Mouse (Mus musculus) stomach, postnatal 0 days (tissue): Measurements from ENCODE around the gene E2f4. TPM values are rescaled to one million over a fixed set of nuclear protein-coding genes. Genes with fewer than 3 reads are reported as not detected.

Source experiments
- ATAC-seq: fragments of 200-750 bp; cut with Nextera tagmentation; 2 replicates; pipeline ENCODE4 v1.8.0; 2017; ENCODE audit not compliant: low FRiP score, low TSS enrichment
- DNase-seq: peaks from one replicate; pipeline ENCODE4 v3.0.0-alpha.2; 2016; ENCODE audit warnings: low spot score
- H3K27ac ChIP-seq: fragments of 300-500 bp; sonication (generic); replicated peaks from 2 replicates; pipeline ENCODE4 v1.5.1; 2014; ENCODE audit warnings: mild to moderate bottlenecking, control low read depth
- H3K27me3 ChIP-seq: fragments of 300-500 bp; sonication (generic); 2 replicates; pipeline ENCODE4 v1.6.1; 2014; ENCODE audit warnings: low read length; ENCODE audit not compliant: control insufficient read depth, insufficient read depth
- H3K36me3 ChIP-seq: fragments of 300-500 bp; sonication (generic); 2 replicates; pipeline ENCODE4 v1.6.1; 2014; ENCODE audit warnings: low read length, mixed read lengths; ENCODE audit not compliant: control insufficient read depth, insufficient read depth
- H3K4me1 ChIP-seq: fragments of 300-500 bp; sonication (generic); replicated peaks from 2 replicates; pipeline ENCODE4 v1.6.1; 2014; ENCODE audit warnings: antibody characterized with exemption; ENCODE audit not compliant: control insufficient read depth, insufficient read depth
- H3K4me2 ChIP-seq: fragments of 300-500 bp; sonication (generic); replicated peaks from 2 replicates; pipeline ENCODE4 v1.6.1; 2014; ENCODE audit warnings: low read depth, mild to moderate bottlenecking, control low read depth, moderate library complexity
- H3K4me3 ChIP-seq: fragments of 300-500 bp; sonication (generic); 2 replicates; pipeline ENCODE4 v1.5.1; 2014; ENCODE audit warnings: low read depth, low read length, control low read depth
- H3K9ac ChIP-seq: fragments of 300-500 bp; sonication (generic); 2 replicates; pipeline ENCODE4 v1.6.1; 2014; ENCODE audit warnings: mild to moderate bottlenecking, low read length, control low read depth, mixed read lengths
- H3K9me3 ChIP-seq: fragments of 300-500 bp; sonication (generic); 2 replicates; pipeline ENCODE4 v1.6.1; 2016; ENCODE audit warnings: low read length; ENCODE audit not compliant: control insufficient read depth
- CTCF ChIP-seq: IDR thresholded peaks from 2 replicates; pipeline ENCODE4 v1.5.1; 2016; ENCODE audit warnings: antibody characterized with exemption, low read depth, mild to moderate bottlenecking, moderate library complexity
- EP300 ChIP-seq: optimal IDR thresholded peaks from 2 replicates; pipeline ENCODE3; 2016; ENCODE audit warnings: antibody characterized with exemption
- WGBS: fragments of 180-500 bp; shearing (Covaris S2); extraction: QIAGEN DNeasy Blood & Tissue Kit; methylation state at CpG from one replicate; pipeline ENCODE4 v1.1.7; 2014; 5-methylcytosine and 5-hydroxymethylcytosine counted together
- polyA plus RNA-seq: library from polyadenylated mRNA; unstranded; fragments of >200 nt; fragmentation: Nextera tagmentation; extraction: Ambion mirVana; gene quantifications from 2 replicates; pipeline ENCODE4 v1.2.1, GENCODE M21; 2015

Gene E2f4
- polyA plus RNA-seq, 1 experiment from 2014 or later = 31.0 TPM

DNA sequence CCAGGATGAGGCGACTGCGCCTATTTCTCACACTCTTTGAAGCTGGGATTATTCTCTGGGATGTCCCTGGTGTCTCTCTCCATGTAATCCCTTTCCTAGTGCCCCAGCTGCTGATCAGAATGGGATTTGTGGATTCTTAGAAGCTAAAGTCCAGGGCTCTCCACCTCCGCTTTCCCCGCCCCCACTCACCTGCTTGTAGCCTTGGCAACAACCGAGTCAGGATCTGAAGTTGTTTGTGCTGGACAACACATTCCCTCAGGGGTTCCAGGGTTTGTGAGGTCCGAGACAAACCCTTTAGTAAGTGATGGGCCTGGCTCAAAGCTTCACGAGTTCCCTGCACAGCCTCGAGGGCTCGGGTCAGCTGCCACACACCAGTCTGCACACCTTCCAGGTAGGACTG is 2.7 kb upstream of the E2f4 start:
- peaks cover 3% of the 10 kb centered on the region; the same call in 1 of the 2 replicates for H3K36me3 ChIP-seq
- ATAC-seq (no peak), DNase-seq (no peak)
- H3K9me3 ChIP-seq = no peaks in the 10 kb centered on the region
- no peak overlapping the region for H3K27ac ChIP-seq
- H3K27me3 ChIP-seq = no peaks in the 10 kb centered on the region
- TF ChIP-seq CTCF (no peak), EP300 (no peak)
- H3K4me3 ChIP-seq = no peak overlapping the region
- H3K4me1 ChIP-seq = peaks cover 9% of the 10 kb centered on the region
- no peak overlapping the region for H3K9ac ChIP-seq
- WGBS = 63% methylated on average over 9 of the region's 9 CpGs
- no peak overlapping the region for H3K4me2 ChIP-seq

DNA sequence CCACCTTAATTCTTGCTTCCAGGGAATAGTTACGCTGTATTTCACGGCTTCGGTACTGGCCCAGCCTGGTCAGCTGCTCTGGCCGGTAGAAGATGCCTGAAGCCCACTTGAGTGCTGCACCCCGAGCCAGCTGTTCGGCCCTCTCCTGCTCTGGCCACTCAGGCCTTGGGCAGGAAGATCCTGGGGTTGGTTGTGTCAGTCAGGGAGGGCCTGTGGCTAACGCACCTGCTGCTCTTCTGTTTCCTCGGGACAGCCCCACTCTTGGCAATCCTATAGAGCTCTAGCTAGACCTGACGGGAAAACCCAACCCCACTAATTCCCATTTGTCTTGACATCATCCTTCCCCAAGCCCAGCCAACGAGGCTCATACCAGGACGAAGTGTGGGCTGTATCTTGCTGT is 2.2 kb upstream of the E2f4 start:
- Histone ChIP-seq H3K4me2 (no peak overlapping the region), H3K27ac (no peak overlapping the region), H3K9me3 (no peaks in the 10 kb centered on the region), H3K4me1 (peaks cover 5% of the 10 kb centered on the region; the same call in 1 of the 2 replicates), H3K36me3 (peaks cover 5% of the 10 kb centered on the region; the same call in 1 of the 2 replicates), H3K4me3 (no peak overlapping the region), H3K27me3 (no peaks in the 10 kb centered on the region), H3K9ac (no peak overlapping the region)
- WGBS = 66% methylated on average over 11 of the region's 11 CpGs
- no peak for TF ChIP-seq CTCF
- TF ChIP-seq EP300 = no peak
- no peak for DNase-seq
- ATAC-seq = no peak

DNA sequence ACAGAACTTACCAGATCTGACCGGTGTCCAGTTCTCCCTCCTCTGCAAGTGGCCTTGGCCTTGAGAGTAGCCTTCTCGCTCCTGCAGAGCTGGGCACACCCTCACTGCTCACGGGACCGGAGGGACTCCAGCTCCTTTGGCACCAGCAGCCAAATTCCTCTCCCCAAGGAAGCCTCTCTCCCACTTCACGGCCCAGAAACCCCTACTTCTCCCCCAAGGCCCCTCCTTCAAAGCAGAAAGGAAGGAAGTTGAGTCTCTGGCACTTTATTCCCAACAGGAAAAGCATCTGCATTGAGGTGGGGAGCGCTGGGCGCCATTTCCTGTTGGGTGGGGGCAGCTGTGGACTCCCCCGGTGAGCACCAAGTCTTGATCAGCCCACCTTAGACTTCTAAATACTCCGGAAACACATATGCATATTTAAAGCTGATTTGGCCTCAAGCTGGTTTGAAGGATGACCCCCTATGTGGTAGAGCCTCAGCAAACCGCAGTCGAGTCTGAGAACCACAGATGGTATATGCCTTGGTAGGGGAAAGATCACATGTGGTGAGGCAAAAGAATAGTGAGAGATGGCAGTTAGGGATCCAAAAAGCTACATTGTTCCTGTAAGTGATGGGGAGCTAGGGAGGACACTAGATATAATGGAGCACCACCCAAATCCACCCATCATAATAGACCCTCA is 1.4 kb upstream of the E2f4 start, which contains the start of gene Exoc3l:
Gene Exoc3l, minus strand, starts transcription at position 207 of the 679 bp plus-strand sequence.
- ATAC-seq (no peak), DNase-seq (no peak)
- TF ChIP-seq CTCF = no peak
- TF ChIP-seq EP300 = no peak
- Histone ChIP-seq H3K9me3 (no peaks in the 10 kb centered on the region), H3K9ac (no peak within 1 kb of the TSS), H3K27ac (no peak within 1 kb of the TSS), H3K27me3 (no peaks in the 10 kb centered on the region), H3K36me3 (peaks cover 6% of the 10 kb centered on the region; the same call in 1 of the 2 replicates), H3K4me1 (peaks cover 5% of the 10 kb centered on the region; the same call in 1 of the 2 replicates), H3K4me3 (no peak within 1 kb of the TSS; the same call in 1 of the 2 replicates), H3K4me2 (peak within 1 kb of the TSS; percentile 86; the same call in 1 of the 2 replicates)
- WGBS = 57% methylated on average over 11 of the region's 11 CpGs

DNA sequence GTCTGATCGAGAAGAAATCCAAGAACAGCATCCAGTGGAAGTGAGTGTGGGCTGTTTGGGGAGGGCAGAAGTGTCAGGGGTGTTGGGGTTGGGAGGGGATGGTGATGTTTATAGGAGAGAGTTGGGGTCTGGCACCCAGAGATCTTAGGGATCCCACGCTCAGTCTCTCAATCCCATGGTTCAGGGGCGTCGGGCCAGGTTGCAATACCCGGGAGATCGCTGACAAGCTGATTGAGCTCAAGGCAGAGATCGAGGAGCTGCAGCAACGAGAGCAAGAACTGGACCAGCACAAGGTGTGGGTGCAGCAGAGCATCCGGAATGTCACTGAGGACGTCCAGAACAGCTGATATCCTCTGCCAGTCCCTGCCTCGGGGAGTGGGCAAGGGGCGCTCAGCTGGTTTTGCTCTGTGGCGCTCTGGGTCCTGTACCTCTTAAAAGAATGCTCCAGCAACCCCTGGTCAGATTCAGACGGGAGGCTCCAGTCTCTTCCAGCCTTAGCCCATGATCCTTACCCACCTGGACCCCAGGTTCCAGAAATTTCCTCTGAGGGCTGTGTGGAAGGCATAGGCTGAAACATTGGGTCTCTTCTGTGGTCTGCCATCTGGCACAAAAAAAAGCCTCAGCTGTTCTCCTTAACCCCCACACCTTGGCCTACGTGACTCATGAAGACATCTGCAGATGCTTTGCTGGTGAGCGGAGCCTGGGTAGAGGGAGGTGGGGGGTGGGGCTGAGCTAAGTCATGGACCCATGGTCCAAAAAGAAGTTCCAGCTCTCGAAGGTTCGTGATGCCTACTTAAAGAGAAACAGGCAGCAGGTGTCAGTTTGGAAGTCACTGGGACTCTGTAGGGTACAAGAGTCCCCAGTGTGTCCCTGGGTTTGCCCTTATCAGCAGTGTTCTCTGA is 1.1 kb downstream of the E2f4 start:
- TF ChIP-seq EP300 = no peak
- DNase-seq (no peak), ATAC-seq (no peak)
- peaks cover 17% of the 10 kb centered on the region for H3K36me3 ChIP-seq
- peak overlapping the region; percentile 86 for H3K4me2 ChIP-seq
- peak overlapping the region; percentile 94 for H3K4me3 ChIP-seq
- no peaks in the 10 kb centered on the region for H3K9me3 ChIP-seq
- 0 out of 2 replicates have a peak overlapping the region, but pooled peaks have one; percentile 4 for H3K27ac ChIP-seq
- H3K27me3 ChIP-seq = no peaks in the 10 kb centered on the region
- WGBS = 53% methylated on average over 18 of the region's 18 CpGs
- peak overlapping the region; percentile 94 for H3K9ac ChIP-seq
- peaks cover 5% of the 10 kb centered on the region; the same call in 1 of the 2 replicates for H3K4me1 ChIP-seq

DNA sequence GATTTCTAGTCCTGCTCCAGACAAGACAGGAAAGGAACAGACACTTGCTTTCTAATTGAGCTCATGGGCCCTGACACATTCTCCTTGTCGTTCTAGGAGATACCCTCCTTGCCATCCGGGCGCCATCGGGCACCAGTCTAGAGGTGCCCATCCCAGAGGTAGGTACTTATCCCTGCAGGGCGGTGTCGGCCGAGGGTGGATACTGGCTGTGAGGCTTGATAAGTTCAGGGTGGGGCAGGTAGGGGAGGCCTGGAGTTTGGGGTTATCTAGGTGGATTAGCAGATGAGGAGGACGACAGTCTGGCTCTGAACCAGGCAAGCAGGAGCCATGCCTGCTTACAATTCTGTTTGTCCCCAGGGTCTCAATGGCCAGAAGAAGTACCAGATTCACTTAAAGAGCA is 2.5 kb downstream of the E2f4 start:
- no peak for TF ChIP-seq CTCF
- TF ChIP-seq EP300 = no peak
- Histone ChIP-seq H3K4me3 (no peak overlapping the region), H3K4me2 (no peak overlapping the region), H3K4me1 (peaks cover 5% of the 10 kb centered on the region; the same call in 1 of the 2 replicates), H3K9me3 (no peaks in the 10 kb centered on the region), H3K27me3 (no peaks in the 10 kb centered on the region), H3K36me3 (peaks cover 21% of the 10 kb centered on the region), H3K27ac (no peak overlapping the region), H3K9ac (no peak overlapping the region)
- ATAC-seq (no peak), DNase-seq (no peak)
- WGBS = 72% methylated on average over 8 of the region's 8 CpGs
